Mouse (Mus musculus): ENCODE data around the gene Lamtor2.

Lamtor2 gene

DNA sequence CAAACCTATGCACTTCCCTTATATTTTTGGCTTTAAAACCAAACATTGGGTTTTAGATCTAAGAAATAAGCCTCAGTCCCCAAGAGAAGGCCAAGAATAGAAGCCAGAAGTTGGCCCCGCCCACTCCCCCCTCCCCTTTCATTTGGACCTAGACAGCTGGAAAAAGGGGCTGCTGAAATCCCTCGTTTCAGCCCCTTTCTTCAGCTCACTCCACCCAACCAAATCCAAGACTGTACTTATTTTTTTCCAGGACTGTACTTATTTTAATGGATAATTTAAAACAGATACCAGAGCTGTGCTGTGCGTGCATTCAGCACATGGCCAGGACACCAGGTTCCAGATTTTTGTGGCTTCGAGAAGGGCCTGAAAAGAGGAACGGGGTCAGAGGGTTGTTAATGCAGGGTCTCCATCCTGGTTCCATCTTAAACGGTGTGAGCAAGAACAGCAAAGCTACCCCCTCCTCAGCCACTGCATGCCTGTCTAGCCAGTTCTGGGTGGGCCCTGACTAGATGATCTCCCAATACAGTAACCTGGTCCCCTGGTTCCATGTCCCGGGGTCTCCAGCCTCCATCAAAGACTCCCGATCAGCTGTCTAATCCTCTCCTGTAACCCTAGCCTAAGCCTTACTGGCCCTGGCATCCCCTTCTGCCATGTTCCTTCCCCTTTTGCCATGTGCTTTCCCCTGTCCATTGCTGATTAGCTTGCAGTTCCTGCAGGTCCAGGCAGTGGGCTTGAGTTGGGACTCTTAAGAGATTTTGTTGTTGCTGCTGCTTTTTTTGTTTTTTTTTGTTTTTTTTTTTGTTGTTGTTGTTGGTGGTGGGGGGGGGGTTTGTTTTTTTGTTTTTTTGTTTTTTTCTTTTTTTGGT, 48.8 kb downstream of the Lamtor2 start:
- DNase-seq (ENCODE audit: low spot score in 2 of 2), result no peak

DNA sequence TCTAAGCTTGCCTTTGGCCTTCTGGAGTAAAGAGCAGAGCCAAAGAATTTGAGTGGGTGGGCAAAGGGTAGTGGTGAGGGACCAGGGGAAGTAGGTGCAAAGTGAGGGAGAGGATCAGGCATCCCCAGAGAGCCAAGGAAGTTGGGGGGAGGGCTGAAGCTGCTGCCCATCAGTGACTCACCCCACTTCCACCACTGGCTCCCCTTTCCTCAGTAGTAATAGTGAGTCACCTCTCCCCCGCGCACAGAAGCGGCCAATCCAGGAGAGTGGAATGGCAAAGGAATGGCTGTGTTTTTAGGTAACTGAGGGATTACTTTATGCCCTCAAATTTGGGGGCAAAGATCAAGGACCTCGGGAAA, 49.4 kb downstream of the Lamtor2 start:
- peak; percentile 70 to 74 for DNase-seq (ENCODE audit: low spot score in 2 of 2)

DNA sequence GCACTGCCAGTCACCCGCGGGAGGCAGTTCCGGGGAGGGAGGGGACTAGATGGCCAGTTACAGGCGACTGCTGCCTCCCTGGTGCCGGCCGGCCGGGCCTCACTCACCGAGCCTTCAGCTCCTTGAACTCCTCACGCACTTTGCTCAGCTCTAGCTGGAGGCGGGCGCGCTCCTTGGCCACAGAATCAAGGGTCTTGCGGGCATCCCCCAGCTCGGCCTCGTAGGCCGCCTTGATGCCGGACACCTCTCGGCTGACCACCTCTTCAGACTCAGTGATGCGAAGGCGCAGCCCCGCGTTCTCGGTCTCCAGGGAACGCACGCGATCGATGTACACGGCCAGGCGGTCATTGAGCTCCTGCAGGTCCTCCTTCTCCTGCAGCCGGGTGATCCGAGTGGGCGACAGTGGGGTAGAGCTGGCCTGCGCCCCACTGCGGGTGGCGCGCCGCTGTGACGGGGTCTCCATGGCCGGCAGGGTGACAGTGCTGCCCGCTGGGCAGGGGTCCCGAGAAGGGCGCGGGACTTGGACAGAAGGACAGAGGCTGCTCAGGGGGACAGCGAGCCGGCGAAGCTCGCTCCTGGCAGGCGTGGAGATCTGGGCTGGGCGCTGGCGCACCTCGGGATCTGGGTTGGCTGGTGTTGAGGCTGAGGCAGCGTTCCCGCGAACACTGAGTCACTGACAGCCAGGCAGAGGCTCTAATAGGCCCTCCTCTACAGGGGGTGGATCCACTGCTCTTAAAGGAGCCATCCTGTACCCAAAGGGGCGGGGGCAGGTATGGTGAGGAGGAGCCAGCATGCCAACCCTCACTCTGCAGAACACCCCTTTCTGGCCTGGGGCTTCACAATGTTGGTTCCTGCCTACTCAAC, 50.0 kb downstream of the Lamtor2 start:
- DNase-seq (ENCODE audit: low spot score in 2 of 2), result peak; percentile 91 to 92

DNA sequence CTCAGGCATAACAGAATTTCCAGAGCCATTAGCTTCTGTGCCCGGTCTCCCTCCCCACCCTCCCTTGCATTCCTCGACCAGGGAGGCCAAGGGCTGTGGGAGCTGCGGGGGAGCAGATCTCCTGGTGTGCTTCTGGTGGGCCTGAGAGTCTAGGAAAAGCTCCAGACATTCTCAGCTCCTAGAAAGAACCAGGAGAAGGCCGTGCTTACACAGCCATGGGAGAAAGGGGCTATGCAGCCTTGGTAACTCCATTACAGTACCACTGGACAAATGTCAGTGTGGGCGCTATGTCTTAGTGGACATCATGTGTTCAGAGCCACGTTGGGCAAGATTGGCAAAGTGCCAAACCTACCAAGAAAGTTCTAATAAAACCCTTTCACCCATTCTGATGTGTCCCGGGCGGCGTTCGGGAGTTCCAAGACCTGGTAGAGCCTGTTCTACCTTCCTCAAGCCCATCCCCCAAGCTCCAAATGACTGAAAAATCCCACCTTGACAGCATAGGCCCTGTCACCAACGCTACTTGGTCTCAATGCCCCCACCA, 50.8 kb downstream of the Lamtor2 start:
- DNase-seq (ENCODE audit: low spot score in 2 of 2), result peak in 1 of 2 experiments; percentile 48

DNA sequence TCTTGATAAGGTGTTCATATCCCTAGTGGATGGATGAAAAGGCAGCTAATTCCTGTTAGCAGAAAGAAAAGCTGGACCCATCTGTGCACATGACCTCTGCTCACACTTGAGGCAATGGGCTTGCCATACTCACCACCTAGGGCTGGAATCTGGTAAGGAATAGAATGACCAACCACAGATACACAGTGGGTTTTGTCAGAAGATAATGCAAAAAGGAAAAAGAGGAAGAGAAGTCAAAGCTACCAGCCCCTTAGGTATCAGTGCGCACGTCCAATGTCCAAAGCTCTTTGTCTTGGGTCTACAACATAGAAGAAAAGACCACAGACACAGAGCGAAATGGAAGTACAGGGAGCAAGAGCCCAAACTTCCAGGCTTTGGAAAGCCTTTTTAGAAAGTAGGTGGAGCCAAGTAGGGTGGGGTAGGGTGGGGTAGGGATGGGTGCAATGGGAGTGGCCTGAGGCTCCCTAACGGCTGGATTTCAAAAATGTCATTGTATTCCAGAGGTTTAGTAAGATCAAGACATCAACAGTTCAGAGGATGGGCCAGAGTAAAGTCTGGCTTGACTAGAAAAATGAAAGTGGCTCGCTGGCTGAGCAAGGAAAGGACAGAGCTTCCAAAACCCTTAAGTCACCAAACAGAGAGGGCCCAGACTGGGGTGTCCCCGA, 51.4 kb downstream of the Lamtor2 start:
- DNase-seq (ENCODE audit: low spot score in 2 of 2), result no peak

DNA sequence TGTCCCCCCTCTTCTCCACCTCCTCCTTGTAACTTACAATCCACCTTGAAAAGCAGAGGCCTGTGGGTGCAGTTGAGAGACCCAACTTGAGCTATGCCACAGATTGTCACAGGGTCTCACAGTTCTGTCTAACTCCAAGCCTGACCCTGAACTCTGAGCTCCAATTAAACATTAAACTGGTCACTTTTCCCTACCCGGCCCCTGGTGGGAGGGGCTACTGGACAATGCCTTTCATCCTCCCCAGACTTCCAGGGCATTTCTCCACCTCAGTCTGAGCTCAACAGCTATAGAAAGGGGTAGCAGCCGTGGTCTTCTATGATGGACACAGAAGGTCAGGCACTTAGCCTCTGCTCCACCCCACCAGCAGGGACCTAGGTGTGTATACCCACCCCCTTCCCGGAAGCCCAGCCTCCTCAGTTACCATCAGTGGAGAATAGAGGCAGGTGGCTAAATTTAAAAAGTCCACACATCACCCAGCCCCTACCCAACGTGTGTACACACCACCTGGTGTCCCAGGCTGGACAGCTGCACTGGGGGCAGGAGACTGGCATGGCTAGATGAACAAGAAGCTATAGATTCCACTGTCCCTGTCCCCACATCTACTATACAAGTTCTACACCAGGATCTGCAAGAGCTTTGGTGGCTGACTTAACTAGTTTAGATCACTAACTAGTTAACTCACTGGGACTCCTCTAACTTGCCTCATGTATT, 52.1 kb downstream of the Lamtor2 start:
- DNase-seq (ENCODE audit: low spot score in 2 of 2), result no peak

DNA sequence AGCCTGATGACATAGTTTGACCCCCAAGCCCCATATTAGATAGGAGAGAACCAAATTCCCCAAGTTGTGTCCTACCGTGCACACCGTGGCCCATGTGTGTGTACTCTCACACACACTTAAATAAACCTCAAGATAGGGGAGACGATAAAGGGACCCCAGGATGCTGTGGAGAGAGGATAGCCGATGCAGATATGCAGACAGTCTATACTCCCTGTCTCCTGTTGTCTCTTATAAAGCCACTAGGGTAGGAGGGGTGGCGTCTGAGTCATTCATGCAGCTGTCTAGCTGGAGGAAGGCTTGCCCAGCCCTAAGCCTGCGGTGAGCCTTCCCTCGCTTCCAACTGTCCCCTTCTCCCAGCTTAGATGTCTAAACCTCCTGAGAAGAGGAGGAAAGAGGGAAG, 52.8 kb downstream of the Lamtor2 start:
- no peak for DNase-seq (ENCODE audit: low spot score in 2 of 2)
